Mouse (Mus musculus) heart, postnatal 0 days (tissue): ENCODE measurements around the gene Rnase10. TPM values are rescaled to one million over a fixed set of nuclear protein-coding genes. Genes with fewer than 3 reads are reported as not detected.
"Not testable (repeated sequence)": the region's sequence is repeated elsewhere in the genome, so short reads cannot be mapped to it uniquely, and the experiment has no call there.

ENCODE experiments used
- ATAC-seq: fragments of 200-750 bp; cut with Nextera tagmentation; 2 replicates; pipeline ENCODE4 v1.8.0; 2017; ENCODE audit warnings: low read depth, moderate number of reproducible peaks, moderate library complexity; ENCODE audit not compliant: insufficient read depth
- DNase-seq: peaks from one replicate; pipeline ENCODE4 v3.0.0-alpha.2; 2016; ENCODE audit warnings: low spot score
- H3K27ac ChIP-seq: fragments of 300-500 bp; sonication (generic); 2 replicates; pipeline ENCODE4 v1.5.1; 2014; ENCODE audit warnings: low read depth, mild to moderate bottlenecking
- H3K27me3 ChIP-seq: fragments of 300-500 bp; sonication (generic); 2 replicates; pipeline ENCODE4 v1.6.1; 2014; ENCODE audit warnings: low read length, mixed read lengths; ENCODE audit not compliant: control insufficient read depth, insufficient read depth
- H3K36me3 ChIP-seq: fragments of 300-500 bp; sonication (generic); replicated peaks from 2 replicates; pipeline ENCODE4 v1.6.1; 2014; ENCODE audit warnings: low read length, mixed read lengths; ENCODE audit not compliant: control insufficient read depth, insufficient read depth
- H3K4me1 ChIP-seq: fragments of 300-500 bp; sonication (generic); 2 replicates; pipeline ENCODE4 v1.6.1; 2014; ENCODE audit warnings: antibody characterized with exemption; ENCODE audit not compliant: control insufficient read depth, insufficient read depth
- H3K4me2 ChIP-seq: fragments of 300-500 bp; sonication (generic); 2 replicates; pipeline ENCODE4 v1.6.1; 2014; ENCODE audit warnings: low read depth, mild to moderate bottlenecking, low read length, moderate library complexity
- H3K4me3 ChIP-seq: fragments of 300-500 bp; sonication (generic); 2 replicates; pipeline ENCODE4 v1.5.1; 2014; ENCODE audit warnings: low read depth, low read length
- H3K9ac ChIP-seq: fragments of 300-500 bp; sonication (generic); replicated peaks from 2 replicates; pipeline ENCODE4 v1.6.1; 2014; ENCODE audit warnings: low read depth, low read length, mixed read lengths
- H3K9me3 ChIP-seq: fragments of 300-500 bp; sonication (generic); replicated peaks from 2 replicates; pipeline ENCODE4 v1.6.1; 2016; ENCODE audit warnings: low read length; ENCODE audit not compliant: control insufficient read depth
- CTCF ChIP-seq: IDR thresholded peaks from 2 replicates; pipeline ENCODE4 v1.5.1; 2016; ENCODE audit warnings: antibody characterized with exemption, control low read depth, low read depth
- EP300 ChIP-seq: IDR thresholded peaks from 2 replicates; pipeline ENCODE4 v1.6.1; 2016; ENCODE audit warnings: antibody characterized with exemption, low read depth
- WGBS: fragments of 180-500 bp; shearing (Covaris S2); extraction: QIAGEN DNeasy Blood & Tissue Kit; methylation state at CpG from one replicate; pipeline ENCODE4 v1.1.7; 2014; 5-methylcytosine and 5-hydroxymethylcytosine counted together
- polyA plus RNA-seq: library from polyadenylated mRNA; unstranded; fragments of >200 nt; fragmentation: Nextera tagmentation; extraction: Ambion mirVana; gene quantifications from 2 replicates; pipeline ENCODE4 v1.2.1, GENCODE M21; 2015
- total RNA-seq: library from RNA; depleted of rRNA; stranded (reverse); fragments of >200 nt; gene quantifications from 2 replicates; pipeline ENCODE4 v1.2.3, GENCODE M21; 2014; ENCODE audit warnings: low replicate concordance; rRNA removed

Gene Rnase10
- total RNA-seq (not detected in 2 replicates), polyA plus RNA-seq (0.32 and 0.38 TPM in 2 replicates)

- Histone ChIP-seq H3K9me3 (no peaks in the 10 kb centered on the region), H3K36me3 (no peaks in the 10 kb centered on the region), H3K27me3 (no peaks in the 10 kb centered on the region), H3K9ac (0 out of 2 replicates have a peak within 1 kb of the TSS, but pooled peaks have one; percentile 9), H3K4me1 (peaks cover 12% of the 10 kb centered on the region; the same call in 1 of the 2 replicates), H3K27ac (peak within 1 kb of the TSS; percentile 95), H3K4me3 (no peak within 1 kb of the TSS), H3K4me2 (peak within 1 kb of the TSS; percentile 33)
- 81% methylated on average over 8 of the region's 8 CpGs for WGBS
- no peak for TF ChIP-seq EP300
- no peak for TF ChIP-seq CTCF
- no peak for DNase-seq
- ATAC-seq, result no peak
These were observed at the start of gene Rnase10 for GRCm38 (mm10) chr14:51007152-51007801. Rnase10 (plus strand) TSS chr14:51007751.

- H3K9me3 ChIP-seq, H3K4me3 ChIP-seq, DNase-seq, H3K36me3 ChIP-seq, ATAC-seq, H3K27ac ChIP-seq, H3K27me3 ChIP-seq, H3K4me1 ChIP-seq, H3K9ac ChIP-seq, H3K4me2 ChIP-seq: not testable (repeated sequence)
- 83% methylated on average over 5 of the region's 5 CpGs for WGBS
These were observed 49.1 kb upstream of the Rnase10 start for GRCm38 (mm10) chr14:50958289-50958995.

DNA sequence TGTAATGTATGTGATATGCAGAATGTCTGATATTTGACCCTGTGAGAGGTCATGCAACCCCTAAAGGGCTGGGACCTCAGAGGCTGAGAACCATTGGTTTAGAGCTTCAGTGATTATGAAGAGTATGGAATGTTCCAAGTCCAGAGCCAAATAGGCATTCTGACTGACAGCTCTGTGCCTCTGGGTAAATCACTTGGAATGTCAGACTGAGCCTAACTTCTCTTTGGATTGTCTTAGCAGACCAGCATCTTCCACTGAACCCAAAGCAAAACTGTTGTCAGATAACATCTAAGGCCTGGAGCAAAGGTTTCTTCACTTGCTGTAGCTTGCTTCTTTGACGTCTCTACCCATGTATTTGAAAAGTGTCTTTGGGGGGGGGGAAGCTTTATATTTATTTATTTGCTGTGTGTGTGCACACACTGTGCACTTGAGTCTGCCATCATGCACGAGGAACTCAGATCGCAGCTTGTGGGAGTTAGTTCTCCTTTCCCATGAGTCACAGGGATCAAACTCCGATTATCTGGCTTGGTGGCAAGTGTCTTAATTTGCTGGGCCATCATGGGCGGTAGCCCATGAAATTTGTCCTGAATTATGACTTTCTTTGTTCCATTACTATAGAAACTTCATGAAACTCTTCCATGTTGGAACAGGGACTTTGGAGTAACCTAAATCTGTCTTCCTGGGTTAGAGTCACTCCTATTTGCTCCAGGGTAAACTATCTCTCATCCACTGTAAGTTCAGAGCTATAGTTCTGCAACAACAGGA is 39.2 kb upstream of the Rnase10 start:
- TF ChIP-seq EP300, result no peak
- no peak for TF ChIP-seq CTCF
- H3K9me3 ChIP-seq, result no peaks in the 10 kb centered on the region
- H3K36me3 ChIP-seq, result no peaks in the 10 kb centered on the region
- ATAC-seq (no peak), DNase-seq (no peak)
- H3K27me3 ChIP-seq, result no peaks in the 10 kb centered on the region
- no peak overlapping the region for H3K4me2 ChIP-seq
- WGBS, result 88% methylated on average over 5 of the region's 5 CpGs
- H3K4me1 ChIP-seq, result no peaks in the 10 kb centered on the region
- no peak overlapping the region for H3K9ac ChIP-seq
- no peak overlapping the region for H3K4me3 ChIP-seq
- no peak overlapping the region for H3K27ac ChIP-seq

DNA sequence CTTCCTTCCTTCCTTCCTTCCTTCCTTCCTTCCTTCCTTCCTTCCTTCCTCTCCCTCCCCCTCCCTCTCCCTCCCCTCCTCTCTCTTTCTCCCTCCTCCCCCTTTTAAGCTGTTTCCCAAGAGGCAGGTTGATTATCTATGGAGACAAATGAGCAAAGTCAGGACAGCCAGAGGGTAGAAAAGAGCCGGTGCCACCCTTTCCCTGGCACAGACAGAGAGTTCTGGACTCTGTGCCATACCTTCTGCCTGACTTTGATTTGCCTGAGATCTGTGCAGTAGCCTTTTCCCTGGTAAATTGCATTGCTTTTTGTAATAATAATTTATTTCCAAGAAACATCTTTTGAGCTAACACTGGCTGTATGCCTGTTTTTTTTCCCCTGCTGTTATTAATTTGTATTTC is 38.5 kb upstream of the Rnase10 start:
- ATAC-seq, result no peak
- Histone ChIP-seq H3K27me3 (no peaks in the 10 kb centered on the region), H3K36me3 (no peaks in the 10 kb centered on the region), H3K27ac (no peak overlapping the region), H3K4me3 (no peak overlapping the region), H3K4me1 (no peaks in the 10 kb centered on the region), H3K4me2 (0 out of 2 replicates have a peak overlapping the region, but pooled peaks have one; percentile 22), H3K9me3 (no peaks in the 10 kb centered on the region), H3K9ac (no peak overlapping the region)
- no peak for DNase-seq
- TF ChIP-seq CTCF, result no peak
- 33% methylated on average over 1 of the region's 1 CpGs for WGBS
